Mouse (Mus musculus): ENCODE data around the gene Olfr1177-ps. TPM values are rescaled to one million over a fixed set of nuclear protein-coding genes. Genes with fewer than 3 reads are reported as not detected.

Gene Olfr1177-ps
- polyA plus RNA-seq (2015; fragmentation: Nextera tagmentation; extraction: Ambion mirVana): not detected in 2 replicates

DNA sequence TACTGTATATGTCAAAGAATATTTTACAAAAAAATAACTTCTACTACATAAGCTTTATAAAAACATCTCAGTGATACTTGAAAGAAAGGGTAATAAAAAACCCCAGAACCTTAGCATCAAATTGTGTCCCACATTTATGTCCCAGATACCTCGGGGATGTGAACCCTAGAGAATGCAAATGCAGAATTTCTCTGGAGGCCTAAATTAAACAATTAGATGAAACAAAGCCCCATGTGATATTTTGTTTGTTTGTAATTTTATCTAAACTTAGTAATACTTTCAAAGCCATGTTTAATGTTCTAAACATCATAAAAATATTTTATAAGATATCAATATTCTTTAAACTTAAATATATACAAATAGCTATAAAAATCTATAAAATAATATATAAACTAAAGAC is at the start of gene Olfr1177-ps:
Olfr1177-ps (minus strand) TSS at position 101 of the 400 bp plus-strand sequence.
- Histone ChIP-seq H3K27me3 (ENCODE audit: insufficient read depth, low read length) (no peaks in the 10 kb centered on the region), H3K4me3 (ENCODE audit: low read length) (no peak within 1 kb of the TSS), H3K4me2 (replicated peaks; ENCODE audit: low read depth, low read length) (no peak within 1 kb of the TSS), H3K27ac (ENCODE audit: low read length) (no peak within 1 kb of the TSS), H3K9ac (replicated peaks; ENCODE audit: low read length) (no peak within 1 kb of the TSS), H3K36me3 (ENCODE audit: insufficient read depth, low read length) (no peaks in the 10 kb centered on the region), H3K4me1 (ENCODE audit: insufficient read depth, low read length) (no peaks in the 10 kb centered on the region), H3K9me3 (ENCODE audit: low read length) (no peaks in the 10 kb centered on the region)
- no peak for ATAC-seq (ENCODE audit: low FRiP score, low TSS enrichment)
- 71% methylated on average over 1 of the region's 1 CpGs for WGBS

DNA sequence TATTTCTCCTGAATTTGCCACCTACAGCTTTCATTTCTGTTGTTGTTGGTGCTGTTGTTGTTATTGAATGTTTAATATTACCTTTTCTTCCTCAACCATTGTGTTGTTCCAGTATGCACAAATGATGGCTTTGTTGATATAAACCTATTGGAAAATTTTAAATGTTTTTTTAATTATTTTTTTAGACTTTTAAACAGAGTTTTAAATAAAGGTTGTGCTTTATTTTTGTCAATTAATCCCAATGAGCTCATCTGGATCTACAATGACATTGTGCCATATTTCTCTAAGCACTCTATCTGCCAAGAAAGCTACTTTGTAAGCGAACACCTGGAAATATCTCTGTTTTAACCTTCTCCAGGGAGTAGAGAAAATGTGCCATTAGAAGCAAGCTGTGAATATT is 40.5 kb upstream of the Olfr1177-ps start, which contains the start of gene Olfr1178:
Olfr1178 (plus strand) TSS at position 301 of the 400 bp plus-strand sequence.
- ATAC-seq (ENCODE audit: low FRiP score, low TSS enrichment): no peak
- Histone ChIP-seq H3K4me1 (ENCODE audit: insufficient read depth, low read length) (no peaks in the 10 kb centered on the region), H3K9ac (replicated peaks; ENCODE audit: low read length) (no peak within 1 kb of the TSS), H3K4me2 (replicated peaks; ENCODE audit: low read depth, low read length) (no peak within 1 kb of the TSS), H3K27ac (ENCODE audit: low read length) (no peak within 1 kb of the TSS), H3K9me3 (ENCODE audit: low read length) (no peaks in the 10 kb centered on the region), H3K4me3 (ENCODE audit: low read length) (no peak within 1 kb of the TSS), H3K27me3 (ENCODE audit: insufficient read depth, low read length) (no peaks in the 10 kb centered on the region), H3K36me3 (ENCODE audit: insufficient read depth, low read length) (no peaks in the 10 kb centered on the region)
- WGBS: 87% methylated on average over 1 of the region's 1 CpGs

DNA sequence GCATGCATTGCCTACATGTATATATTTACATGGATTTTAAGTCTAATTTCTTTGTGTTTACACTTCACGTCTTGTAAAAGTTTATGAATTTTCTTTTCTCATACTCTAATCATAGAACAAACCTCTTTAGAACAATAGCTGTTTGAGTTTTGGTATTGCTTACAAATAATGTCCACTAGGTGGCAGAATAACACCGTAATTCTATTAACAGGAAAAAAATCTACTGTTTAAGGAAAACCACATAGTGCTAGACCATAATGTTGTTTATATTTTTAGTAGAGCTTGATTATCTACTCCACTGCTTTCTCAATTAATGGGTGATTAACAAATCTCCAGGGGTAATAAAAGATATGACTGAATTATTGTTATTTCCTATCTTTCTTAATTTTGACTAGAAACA is 10.0 kb upstream of the Olfr1177-ps start:
- Histone ChIP-seq H3K9me3 (ENCODE audit: low read length) (no peaks in the 10 kb centered on the region), H3K9ac (replicated peaks; ENCODE audit: low read length) (no peak overlapping the region), H3K27ac (ENCODE audit: low read length) (no peak overlapping the region), H3K27me3 (ENCODE audit: insufficient read depth, low read length) (no peaks in the 10 kb centered on the region), H3K4me2 (replicated peaks; ENCODE audit: low read depth, low read length) (no peak overlapping the region), H3K4me3 (ENCODE audit: low read length) (no peak overlapping the region), H3K36me3 (ENCODE audit: insufficient read depth, low read length) (no peaks in the 10 kb centered on the region), H3K4me1 (ENCODE audit: insufficient read depth, low read length) (no peaks in the 10 kb centered on the region)
- no peak for ATAC-seq (ENCODE audit: low FRiP score, low TSS enrichment)
- 3% methylated on average over 2 of the region's 2 CpGs for WGBS

DNA sequence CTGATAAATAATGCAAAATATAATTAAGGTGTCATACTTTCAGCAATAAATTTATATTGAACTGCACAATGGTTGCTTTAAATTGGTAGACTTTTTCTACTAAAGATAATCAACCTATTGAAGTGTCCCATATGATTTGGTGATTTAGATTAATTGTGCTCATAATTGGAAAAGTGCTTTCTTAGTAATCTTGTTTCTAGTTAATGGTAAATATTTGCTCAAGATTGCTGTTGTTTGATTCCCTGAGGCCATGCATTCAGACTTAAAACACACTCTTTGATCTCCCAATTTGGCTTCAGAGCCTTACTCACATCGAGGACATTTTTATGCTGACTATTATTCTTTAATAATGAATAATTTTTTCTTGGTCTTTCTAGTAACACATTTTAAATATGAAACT is 9.9 kb downstream of the Olfr1177-ps start, which contains the start of gene Olfr1176:
Olfr1176 (plus strand) TSS at position 301 of the 400 bp plus-strand sequence.
- 74% methylated on average over 1 of the region's 1 CpGs for WGBS

DNA sequence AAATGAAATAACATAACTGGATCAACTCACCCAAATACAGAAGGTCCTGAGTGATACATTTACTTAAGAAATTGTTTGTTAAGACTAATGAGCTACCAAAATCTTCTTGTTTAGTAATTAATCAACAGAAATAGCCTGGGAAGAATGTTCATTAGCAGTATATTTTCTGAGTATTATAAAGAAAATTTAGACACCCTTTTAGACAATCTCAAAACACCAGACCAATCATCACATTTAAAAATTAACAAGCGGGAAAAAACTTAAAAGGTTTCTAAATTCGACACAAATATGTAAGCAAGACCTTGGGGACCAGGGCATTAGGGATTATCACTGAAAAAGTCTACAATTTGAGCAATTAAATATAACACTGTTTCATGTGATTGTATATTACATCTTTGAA is 19.2 kb downstream of the Olfr1177-ps start, which contains the start of gene Olfr1175-ps:
Olfr1175-ps (minus strand) TSS at position 101 of the 400 bp plus-strand sequence.
- no peaks in the 10 kb centered on the region for H3K27me3 ChIP-seq (ENCODE audit: insufficient read depth, low read length)
- H3K9me3 ChIP-seq (ENCODE audit: low read length): no peaks in the 10 kb centered on the region
- no peaks in the 10 kb centered on the region for H3K4me1 ChIP-seq (ENCODE audit: insufficient read depth, low read length)
- H3K4me2 ChIP-seq (replicated peaks; ENCODE audit: low read depth, low read length): no peak within 1 kb of the TSS
- no peaks in the 10 kb centered on the region for H3K36me3 ChIP-seq (ENCODE audit: insufficient read depth, low read length)
- ATAC-seq (ENCODE audit: low FRiP score, low TSS enrichment): no peak
- no peak within 1 kb of the TSS for H3K27ac ChIP-seq (ENCODE audit: low read length)
- 83% methylated on average over 2 of the region's 2 CpGs for WGBS
- no peak within 1 kb of the TSS for H3K9ac ChIP-seq (replicated peaks; ENCODE audit: low read length)
- H3K4me3 ChIP-seq (ENCODE audit: low read length): no peak within 1 kb of the TSS

More for the DNA sequence above, 9.9 kb downstream of the Olfr1177-ps start, which contains the start of gene Olfr1176:
- Histone ChIP-seq H3K36me3 (ENCODE audit: insufficient read depth, low read length) (no peaks in the 10 kb centered on the region), H3K4me2 (replicated peaks; ENCODE audit: low read depth, low read length) (no peak within 1 kb of the TSS), H3K4me3 (ENCODE audit: low read length) (no peak within 1 kb of the TSS), H3K9me3 (ENCODE audit: low read length) (no peaks in the 10 kb centered on the region), H3K27me3 (ENCODE audit: insufficient read depth, low read length) (no peaks in the 10 kb centered on the region), H3K9ac (replicated peaks; ENCODE audit: low read length) (no peak within 1 kb of the TSS), H3K27ac (ENCODE audit: low read length) (no peak within 1 kb of the TSS), H3K4me1 (ENCODE audit: insufficient read depth, low read length) (no peaks in the 10 kb centered on the region)
- no peak for ATAC-seq (ENCODE audit: low FRiP score, low TSS enrichment)

DNA sequence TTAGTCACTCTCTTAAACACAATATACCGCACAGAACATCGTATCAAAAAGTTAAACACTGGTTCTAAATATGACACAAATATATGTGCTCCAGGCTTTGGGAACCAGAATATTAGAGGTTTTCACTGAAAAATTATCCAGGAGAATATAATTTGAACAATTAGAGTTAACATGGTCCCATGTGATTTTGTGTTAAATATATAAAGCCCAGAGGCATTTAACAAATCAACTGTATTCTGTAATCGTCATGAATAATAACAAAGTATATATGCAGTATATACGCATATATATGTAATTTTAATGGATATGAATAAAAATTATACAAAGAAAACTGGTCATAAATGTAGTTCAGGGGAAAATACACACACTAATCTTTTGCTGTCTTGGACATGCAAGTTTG is 31.3 kb downstream of the Olfr1177-ps start, which contains the start of gene Olfr1174-ps:
Olfr1174-ps (minus strand) TSS at position 101 of the 400 bp plus-strand sequence.
- 88% methylated on average over 4 of the region's 4 CpGs for WGBS
- no peaks in the 10 kb centered on the region for H3K27me3 ChIP-seq (ENCODE audit: insufficient read depth, low read length)
- H3K27ac ChIP-seq (ENCODE audit: low read length): no peak within 1 kb of the TSS

More for the DNA sequence above, 31.3 kb downstream of the Olfr1177-ps start, which contains the start of gene Olfr1174-ps:
- no peaks in the 10 kb centered on the region for H3K9me3 ChIP-seq (ENCODE audit: low read length)
- ATAC-seq (ENCODE audit: low FRiP score, low TSS enrichment): no peak
- H3K4me2 ChIP-seq (replicated peaks; ENCODE audit: low read depth, low read length): no peak within 1 kb of the TSS
- H3K4me3 ChIP-seq (ENCODE audit: low read length): no peak within 1 kb of the TSS
- H3K4me1 ChIP-seq (ENCODE audit: insufficient read depth, low read length): no peaks in the 10 kb centered on the region
- no peak within 1 kb of the TSS for H3K9ac ChIP-seq (replicated peaks; ENCODE audit: low read length)
- H3K36me3 ChIP-seq (ENCODE audit: insufficient read depth, low read length): no peaks in the 10 kb centered on the region

Other genes starting within 250 kb of the Olfr1177-ps start
- not detected in 2 replicates for gene Olfr1166, start 218.2 kb downstream of the Olfr1177-ps start, polyA plus RNA-seq (2015; fragmentation: Nextera tagmentation; extraction: Ambion mirVana)
- gene Olfr1167, start 191.3 kb downstream of the Olfr1177-ps start, polyA plus RNA-seq (2015; fragmentation: Nextera tagmentation; extraction: Ambion mirVana): not detected in 2 replicates
- gene Olfr1168, start 164.6 kb downstream of the Olfr1177-ps start, polyA plus RNA-seq (2015; fragmentation: Nextera tagmentation; extraction: Ambion mirVana): not detected in 2 replicates
- gene Olfr1170, start 118.2 kb downstream of the Olfr1177-ps start, polyA plus RNA-seq (2015; fragmentation: Nextera tagmentation; extraction: Ambion mirVana): not detected in 2 replicates
- not detected in 2 replicates for gene Olfr1173, start 66.6 kb downstream of the Olfr1177-ps start, polyA plus RNA-seq (2015; fragmentation: Nextera tagmentation; extraction: Ambion mirVana)
- not detected in 2 replicates for gene Olfr1174-ps, start 31.4 kb downstream of the Olfr1177-ps start, polyA plus RNA-seq (2015; fragmentation: Nextera tagmentation; extraction: Ambion mirVana)
- not detected in 2 replicates for gene Olfr1175-ps, start 19.3 kb downstream of the Olfr1177-ps start, polyA plus RNA-seq (2015; fragmentation: Nextera tagmentation; extraction: Ambion mirVana)
- gene Olfr1176, start 9.8 kb downstream of the Olfr1177-ps start, polyA plus RNA-seq (2015; fragmentation: Nextera tagmentation; extraction: Ambion mirVana): not detected in 2 replicates
- not detected in 2 replicates for gene Olfr1178, start 40.6 kb upstream of the Olfr1177-ps start, polyA plus RNA-seq (2015; fragmentation: Nextera tagmentation; extraction: Ambion mirVana)
- not detected in 2 replicates for gene Olfr1179, start 60.0 kb upstream of the Olfr1177-ps start, polyA plus RNA-seq (2015; fragmentation: Nextera tagmentation; extraction: Ambion mirVana)
- gene Olfr1180, start 72.7 kb upstream of the Olfr1177-ps start, polyA plus RNA-seq (2015; fragmentation: Nextera tagmentation; extraction: Ambion mirVana): not detected in 2 replicates
- gene Olfr1181, start 79.7 kb upstream of the Olfr1177-ps start, polyA plus RNA-seq (2015; fragmentation: Nextera tagmentation; extraction: Ambion mirVana): not detected in 2 replicates
- gene Gm13757, start 102.6 kb upstream of the Olfr1177-ps start, polyA plus RNA-seq (2015; fragmentation: Nextera tagmentation; extraction: Ambion mirVana): not detected in 2 replicates
- not detected in 2 replicates for gene Olfr1183, start 108.4 kb upstream of the Olfr1177-ps start, polyA plus RNA-seq (2015; fragmentation: Nextera tagmentation; extraction: Ambion mirVana)
- gene Olfr1184, start 137.1 kb upstream of the Olfr1177-ps start, polyA plus RNA-seq (2015; fragmentation: Nextera tagmentation; extraction: Ambion mirVana): not detected in 2 replicates
- not detected in 2 replicates for gene Olfr1185-ps1, start 146.8 kb upstream of the Olfr1177-ps start, polyA plus RNA-seq (2015; fragmentation: Nextera tagmentation; extraction: Ambion mirVana)
- not detected in 2 replicates for gene Olfr1186, start 172.1 kb upstream of the Olfr1177-ps start, polyA plus RNA-seq (2015; fragmentation: Nextera tagmentation; extraction: Ambion mirVana)
- gene Olfr1188, start 210.4 kb upstream of the Olfr1177-ps start, polyA plus RNA-seq (2015; fragmentation: Nextera tagmentation; extraction: Ambion mirVana): not detected in 2 replicates
- not detected in 2 replicates for gene Olfr1189, start 240.0 kb upstream of the Olfr1177-ps start, polyA plus RNA-seq (2015; fragmentation: Nextera tagmentation; extraction: Ambion mirVana)